Mouse (Mus musculus): ENCODE data around the gene Foxn1. TPM values are rescaled to one million over a fixed set of nuclear protein-coding genes. Genes with fewer than 3 reads are reported as not detected.

The Foxn1 gene
- polyA plus RNA-seq, 1 experiment from 2014 or later = not detected

DNA sequence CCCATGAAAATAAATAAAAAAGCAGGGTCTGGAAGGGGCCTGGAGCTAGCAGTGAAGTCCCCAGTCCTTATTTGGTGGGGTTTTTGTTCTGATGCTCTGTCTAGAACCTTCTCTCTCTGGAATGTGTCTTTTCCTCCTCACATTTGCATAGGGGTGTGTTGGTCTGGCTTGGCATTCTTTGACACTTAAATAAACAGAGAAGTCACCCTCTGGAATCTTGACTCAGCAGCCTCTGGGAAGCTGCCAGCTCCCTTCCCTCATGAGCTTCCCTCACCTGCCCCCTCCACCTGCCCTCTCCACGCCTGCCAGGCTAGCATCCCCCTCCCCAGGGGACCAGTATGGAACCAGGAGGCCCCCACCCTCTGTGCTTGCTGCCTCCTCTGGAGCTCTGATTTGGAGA, 16.0 kb downstream of the Foxn1 start:
- no peaks in the 10 kb centered on the region for H3K4me1 ChIP-seq (ENCODE audit: control insufficient read depth, insufficient read depth, low read length)
- WGBS = 50% methylated on average over 1 of the region's 1 CpGs
- ATAC-seq (ENCODE audit: low FRiP score) = no peak
- DNase-seq (ENCODE audit: low spot score, missing footprints) = no peak
- no peak overlapping the region for H3K4me3 ChIP-seq (ENCODE audit: low read depth, low read length)
- no peaks in the 10 kb centered on the region for H3K27me3 ChIP-seq (ENCODE audit: control insufficient read depth, insufficient read depth, low read length)
- no peaks in the 10 kb centered on the region for H3K9me3 ChIP-seq (ENCODE audit: control insufficient read depth, low read length)
- no peaks in the 10 kb centered on the region for H3K36me3 ChIP-seq (ENCODE audit: control insufficient read depth, insufficient read depth, low read length)
- H3K27ac ChIP-seq (ENCODE audit: low read depth, low read length) = no peak overlapping the region
- H3K4me2 ChIP-seq = no peak overlapping the region
- no peak overlapping the region for H3K9ac ChIP-seq (ENCODE audit: low read length)

GRCm38 (mm10) chr11:78367456-78368225, 18.7 kb downstream of the Foxn1 start:
- Histone ChIP-seq H3K4me1 (ENCODE audit: control insufficient read depth, insufficient read depth, low read length) (no peaks in the 10 kb centered on the region), H3K9ac (ENCODE audit: low read length) (no peak overlapping the region), H3K9me3 (ENCODE audit: control insufficient read depth, low read length) (no peaks in the 10 kb centered on the region), H3K27me3 (ENCODE audit: control insufficient read depth, insufficient read depth, low read length) (no peaks in the 10 kb centered on the region), H3K36me3 (ENCODE audit: control insufficient read depth, insufficient read depth, low read length) (no peaks in the 10 kb centered on the region), H3K4me2 (no peak overlapping the region; the same call in 1 of the 2 replicates), H3K27ac (ENCODE audit: low read depth, low read length) (no peak overlapping the region), H3K4me3 (ENCODE audit: low read depth, low read length) (no peak overlapping the region)
- ATAC-seq (ENCODE audit: low FRiP score) (no peak), DNase-seq (ENCODE audit: low spot score, missing footprints) (no peak)
- WGBS = 90% methylated on average over 15 of the region's 15 CpGs

DNA sequence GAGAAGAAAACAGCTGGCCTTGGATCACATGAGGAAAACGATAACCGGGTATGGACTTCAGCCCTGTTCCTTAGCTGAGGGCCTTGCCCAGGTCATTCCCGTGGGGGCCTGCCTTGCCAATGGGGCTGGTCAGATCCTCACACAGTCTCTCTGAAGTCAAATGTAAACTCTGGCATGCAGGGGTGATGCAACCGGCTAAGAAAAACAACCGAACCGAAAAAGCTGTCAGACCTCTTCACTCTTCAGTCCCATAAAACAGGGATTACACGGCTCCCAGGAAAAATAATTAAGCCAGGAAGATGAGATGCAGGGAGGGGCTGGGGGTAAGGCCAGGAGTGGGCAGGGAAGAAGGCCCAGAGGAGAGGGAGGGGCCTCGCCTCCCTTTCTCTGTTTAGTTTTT, 22.3 kb downstream of the Foxn1 start:
- Histone ChIP-seq H3K27ac (ENCODE audit: low read depth, low read length) (no peak overlapping the region), H3K9me3 (ENCODE audit: control insufficient read depth, low read length) (no peaks in the 10 kb centered on the region), H3K36me3 (ENCODE audit: control insufficient read depth, insufficient read depth, low read length) (no peaks in the 10 kb centered on the region), H3K9ac (ENCODE audit: low read length) (no peak overlapping the region), H3K27me3 (ENCODE audit: control insufficient read depth, insufficient read depth, low read length) (no peaks in the 10 kb centered on the region), H3K4me2 (no peak overlapping the region), H3K4me3 (ENCODE audit: low read depth, low read length) (no peak overlapping the region), H3K4me1 (ENCODE audit: control insufficient read depth, insufficient read depth, low read length) (no peaks in the 10 kb centered on the region)
- DNase-seq (ENCODE audit: low spot score, missing footprints) = no peak
- ATAC-seq (ENCODE audit: low FRiP score) = no peak
- 60% methylated on average over 8 of the region's 8 CpGs for WGBS

DNA sequence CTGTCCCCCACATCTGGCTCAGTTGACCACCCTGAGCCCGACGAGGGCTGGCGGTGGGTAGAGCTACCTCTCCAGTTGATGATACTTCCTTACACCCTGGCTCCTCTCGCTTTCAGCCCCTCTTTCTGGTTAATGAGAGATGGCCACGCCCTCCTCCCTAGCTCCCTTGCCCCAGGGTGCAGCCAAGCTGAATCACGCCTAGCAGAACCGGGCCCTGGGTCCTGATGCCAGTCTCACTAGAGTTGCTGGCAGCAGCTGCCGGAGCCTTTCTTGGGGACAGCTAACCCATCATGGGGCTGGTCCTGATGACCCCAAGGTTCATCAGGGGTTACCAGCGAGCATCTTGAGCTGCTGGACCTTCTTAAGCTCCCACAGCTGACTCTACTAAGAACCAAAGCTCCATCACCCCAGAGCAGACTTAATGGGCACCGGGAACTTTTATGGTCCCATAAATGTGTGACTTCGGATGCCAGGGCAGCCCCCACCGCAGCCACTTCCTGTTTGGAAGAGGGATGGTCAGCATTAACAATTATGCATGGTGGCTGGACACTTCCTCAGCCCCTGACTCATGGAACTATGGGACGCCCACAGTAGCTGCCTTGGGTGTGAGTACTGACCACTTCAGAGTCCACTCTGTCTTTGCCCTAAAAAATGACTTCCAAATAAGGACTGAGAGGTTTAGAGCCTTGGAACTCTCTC, 22.9 kb downstream of the Foxn1 start:
- no peak overlapping the region for H3K27ac ChIP-seq (ENCODE audit: low read depth, low read length)
- no peaks in the 10 kb centered on the region for H3K36me3 ChIP-seq (ENCODE audit: control insufficient read depth, insufficient read depth, low read length)
- H3K4me3 ChIP-seq (ENCODE audit: low read depth, low read length) = no peak overlapping the region
- no peak overlapping the region for H3K4me2 ChIP-seq
- 83% methylated on average over 13 of the region's 13 CpGs for WGBS
- H3K27me3 ChIP-seq (ENCODE audit: control insufficient read depth, insufficient read depth, low read length) = no peaks in the 10 kb centered on the region
- H3K4me1 ChIP-seq (ENCODE audit: control insufficient read depth, insufficient read depth, low read length) = no peaks in the 10 kb centered on the region
- no peak for ATAC-seq (ENCODE audit: low FRiP score)
- no peak overlapping the region for H3K9ac ChIP-seq (ENCODE audit: low read length)
- H3K9me3 ChIP-seq (ENCODE audit: control insufficient read depth, low read length) = no peaks in the 10 kb centered on the region
- no peak for DNase-seq (ENCODE audit: low spot score, missing footprints)

- ATAC-seq (ENCODE audit: low FRiP score) (0 out of 2 replicates have a peak, but pooled peaks have one; percentile 5), DNase-seq (ENCODE audit: low spot score, missing footprints) (no peak)
- Histone ChIP-seq H3K27me3 (ENCODE audit: control insufficient read depth, insufficient read depth, low read length) (no peaks in the 10 kb centered on the region), H3K9me3 (ENCODE audit: control insufficient read depth, low read length) (no peaks in the 10 kb centered on the region), H3K4me1 (ENCODE audit: control insufficient read depth, insufficient read depth, low read length) (no peaks in the 10 kb centered on the region), H3K36me3 (ENCODE audit: control insufficient read depth, insufficient read depth, low read length) (no peaks in the 10 kb centered on the region), H3K4me3 (ENCODE audit: low read depth, low read length) (no peak overlapping the region), H3K9ac (ENCODE audit: low read length) (no peak overlapping the region), H3K27ac (ENCODE audit: low read depth, low read length) (no peak overlapping the region), H3K4me2 (no peak overlapping the region)
- WGBS = 66% methylated on average over 2 of the region's 2 CpGs
Measured at GRCm38 (mm10) chr11:78360789-78361131, 25.6 kb downstream of the Foxn1 start.

GRCm38 (mm10) chr11:78360125-78360788, 26.1 kb downstream of the Foxn1 start:
- no peaks in the 10 kb centered on the region for H3K4me1 ChIP-seq (ENCODE audit: control insufficient read depth, insufficient read depth, low read length)
- WGBS = 10% methylated on average over 13 of the region's 13 CpGs
- H3K9ac ChIP-seq (ENCODE audit: low read length) = no peak overlapping the region

DNA sequence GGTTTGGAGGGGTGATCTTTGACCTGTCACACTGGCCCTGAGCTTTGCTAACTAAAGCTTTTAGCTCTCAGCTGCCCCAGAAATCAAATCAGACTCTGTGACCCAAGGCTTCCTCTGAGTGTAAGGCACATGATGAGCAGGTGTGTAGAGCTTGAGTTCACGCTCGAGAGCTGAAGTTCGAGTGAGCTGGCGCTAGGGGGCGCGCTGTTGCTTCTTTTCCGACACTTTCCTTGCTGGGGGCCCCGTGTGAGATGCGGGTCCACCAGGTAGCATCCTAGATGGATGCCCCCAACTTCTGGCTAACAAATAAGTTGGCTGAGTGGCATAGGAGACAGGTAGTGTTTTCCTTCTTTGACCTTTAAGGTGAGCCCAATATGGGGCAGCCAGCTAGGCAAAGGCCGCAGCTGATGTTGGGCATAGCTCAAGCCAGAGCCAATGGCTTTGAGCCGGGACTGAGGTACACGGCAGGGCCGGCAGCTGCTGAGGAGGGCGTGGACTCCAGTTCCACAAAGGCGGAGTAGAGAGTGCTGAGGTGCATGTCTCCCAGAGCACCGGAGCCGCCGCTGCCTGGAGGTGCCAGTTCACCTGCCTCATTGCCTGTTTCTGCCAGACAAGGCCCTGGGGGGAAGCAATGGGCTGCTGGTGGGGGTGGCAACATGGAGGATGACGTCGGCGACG, 27.9 kb downstream of the Foxn1 start:
- H3K9me3 ChIP-seq (ENCODE audit: control insufficient read depth, low read length) = no peaks in the 10 kb centered on the region
- no peak overlapping the region for H3K9ac ChIP-seq (ENCODE audit: low read length)
- H3K4me1 ChIP-seq (ENCODE audit: control insufficient read depth, insufficient read depth, low read length) = no peaks in the 10 kb centered on the region
- ATAC-seq (ENCODE audit: low FRiP score) = no peak
- H3K36me3 ChIP-seq (ENCODE audit: control insufficient read depth, insufficient read depth, low read length) = no peaks in the 10 kb centered on the region
- no peak overlapping the region for H3K4me2 ChIP-seq
- H3K27ac ChIP-seq (ENCODE audit: low read depth, low read length) = no peak overlapping the region
- DNase-seq (ENCODE audit: low spot score, missing footprints) = peak; percentile 87
- no peaks in the 10 kb centered on the region for H3K27me3 ChIP-seq (ENCODE audit: control insufficient read depth, insufficient read depth, low read length)
- 11% methylated on average over 22 of the region's 22 CpGs for whole genome bisulfite sequencing
- no peak overlapping the region for H3K4me3 ChIP-seq (ENCODE audit: low read depth, low read length)

More at GRCm38 (mm10) chr11:78360125-78360788, 26.1 kb downstream of the Foxn1 start:
- Histone ChIP-seq H3K9me3 (ENCODE audit: control insufficient read depth, low read length) (no peaks in the 10 kb centered on the region), H3K4me2 (peak overlapping the region; percentile 39; the same call in 1 of the 2 replicates), H3K27me3 (ENCODE audit: control insufficient read depth, insufficient read depth, low read length) (no peaks in the 10 kb centered on the region), H3K36me3 (ENCODE audit: control insufficient read depth, insufficient read depth, low read length) (no peaks in the 10 kb centered on the region), H3K27ac (ENCODE audit: low read depth, low read length) (no peak overlapping the region), H3K4me3 (ENCODE audit: low read depth, low read length) (peak overlapping the region; percentile 18; the same call in 1 of the 2 replicates)
- peak; percentile 62; the same call in 1 of the 2 replicates for ATAC-seq (ENCODE audit: low FRiP score)
- peak; percentile 95 for DNase-seq (ENCODE audit: low spot score, missing footprints)

GRCm38 (mm10) chr11:78355471-78356238, 30.7 kb downstream of the Foxn1 start:
- DNase-seq (ENCODE audit: low spot score, missing footprints) (peak; percentile 95), ATAC-seq (ENCODE audit: low FRiP score) (no peak)
- Histone ChIP-seq H3K4me1 (ENCODE audit: control insufficient read depth, insufficient read depth, low read length) (no peaks in the 10 kb centered on the region), H3K36me3 (ENCODE audit: control insufficient read depth, insufficient read depth, low read length) (no peaks in the 10 kb centered on the region), H3K9me3 (ENCODE audit: control insufficient read depth, low read length) (no peaks in the 10 kb centered on the region), H3K27ac (ENCODE audit: low read depth, low read length) (no peak overlapping the region), H3K4me2 (no peak overlapping the region), H3K27me3 (ENCODE audit: control insufficient read depth, insufficient read depth, low read length) (no peaks in the 10 kb centered on the region), H3K4me3 (ENCODE audit: low read depth, low read length) (no peak overlapping the region), H3K9ac (ENCODE audit: low read length) (no peak overlapping the region)
- WGBS = 38% methylated on average over 4 of the region's 4 CpGs
